Mouse (Mus musculus) bone marrow, adult 2 months (tissue): ENCODE measurements around the gene Glis1.

Source experiments
- CTCF ChIP-seq: fragments of 200-500 bp; IDR thresholded peaks from 2 replicates; pipeline ENCODE4 v1.5.1; 2011; ENCODE audit warnings: low read length, control low read depth; ENCODE audit not compliant: control insufficient read depth, insufficient read depth
- POLR2A ChIP-seq: fragments of 200-500 bp; IDR thresholded peaks from 2 replicates; pipeline ENCODE4 v1.6.1; 2011; ENCODE audit warnings: low read depth, mild to moderate bottlenecking, control low read depth, low read length, borderline replicate concordance; ENCODE audit not compliant: control insufficient read depth

- TF ChIP-seq POLR2A = no peak
- no peak for TF ChIP-seq CTCF
Measured at GRCm38 (mm10) chr4:107586391-107586790, 152.0 kb downstream of the Glis1 start.
